Mouse (Mus musculus) cortical plate, adult 2 months (tissue): ENCODE results near the gene Gnat1. TPM values are rescaled to one million over a fixed set of nuclear protein-coding genes. Genes with fewer than 3 reads are reported as not detected.

ENCODE experiments used
- H3K27ac ChIP-seq: fragments of 200-500 bp; 2 replicates; pipeline ENCODE4 v1.5.1; 2012; ENCODE audit warnings: low read length, control low read depth, inconsistent platforms; ENCODE audit not compliant: insufficient read depth
- H3K4me1 ChIP-seq: fragments of 200-500 bp; 2 replicates; pipeline ENCODE4 v1.6.1; 2011; ENCODE audit warnings: low read length; ENCODE audit not compliant: control insufficient read depth, insufficient read depth
- H3K4me3 ChIP-seq: fragments of 200-500 bp; 2 replicates; pipeline ENCODE4 v1.5.1; 2011; ENCODE audit warnings: mild to moderate bottlenecking, low read length, control low read depth; ENCODE audit not compliant: insufficient read depth
- CTCF ChIP-seq: fragments of 200-500 bp; IDR thresholded peaks from 2 replicates; pipeline ENCODE4 v1.5.1; 2011; ENCODE audit warnings: mild to moderate bottlenecking, control low read depth, low read length; ENCODE audit not compliant: insufficient read depth; ENCODE audit errors: extremely low read depth
- POLR2A ChIP-seq: fragments of 200-500 bp; IDR thresholded peaks from 2 replicates; pipeline ENCODE4 v1.6.1; 2011; ENCODE audit warnings: mild to moderate bottlenecking, low read length, control low read depth; ENCODE audit not compliant: insufficient read depth; ENCODE audit errors: extremely low read depth
- polyA plus RNA-seq: library from polyadenylated mRNA; depleted of rRNA; stranded (reverse); fragments of >200 nt; gene quantifications from 2 replicates; pipeline ENCODE4 v1.2.3, GENCODE M21; 2012; rRNA removed

The Gnat1 gene
- polyA plus RNA-seq: 0.40 and 0.42 TPM in 2 replicates

DNA sequence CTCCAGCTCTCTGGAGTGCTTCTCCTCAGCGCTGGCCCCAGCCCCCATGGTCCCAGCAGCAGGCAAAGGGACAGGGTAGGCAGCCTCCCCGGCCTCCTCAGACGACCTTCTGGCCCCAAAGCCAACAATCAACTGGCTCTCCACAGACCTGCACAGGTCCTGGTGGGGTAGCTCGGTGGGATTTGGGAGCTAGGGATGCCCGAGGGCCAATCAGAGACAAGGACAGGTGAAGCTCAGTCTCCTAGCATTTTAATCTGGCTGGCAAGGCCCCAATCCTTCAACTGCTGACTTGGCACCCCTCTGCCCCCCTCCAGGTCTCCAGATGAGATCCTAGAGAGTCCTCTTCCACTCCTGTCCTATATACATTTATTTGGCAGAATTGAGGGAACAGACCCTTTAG, at the start of gene Gnat1:
Gene Gnat1 (minus strand): TSS at position 212 of the 400 bp plus-strand sequence.
- Histone ChIP-seq H3K27ac (no peak within 1 kb of the TSS), H3K4me1 (no peaks in the 10 kb centered on the region), H3K4me3 (no peak within 1 kb of the TSS)
- TF ChIP-seq CTCF (no peak), POLR2A (no peak)

GRCm38 (mm10) chr9:107728919-107729670, 49.6 kb upstream of the Gnat1 start:
- TF ChIP-seq POLR2A: no peak
- no peak for TF ChIP-seq CTCF
- Histone ChIP-seq H3K27ac (no peak overlapping the region), H3K4me1 (no peaks in the 10 kb centered on the region), H3K4me3 (no peak overlapping the region)

GRCm38 (mm10) chr9:107727041-107727440, 47.5 kb upstream of the Gnat1 start:
- Histone ChIP-seq H3K4me3 (no peak overlapping the region), H3K27ac (no peak overlapping the region), H3K4me1 (no peaks in the 10 kb centered on the region)
- TF ChIP-seq CTCF (no peak), POLR2A (no peak)

- Histone ChIP-seq H3K27ac (no peak overlapping the region), H3K4me1 (no peaks in the 10 kb centered on the region), H3K4me3 (no peak overlapping the region)
- TF ChIP-seq POLR2A: no peak
- TF ChIP-seq CTCF: no peak
These were observed 45.3 kb upstream of the Gnat1 start for GRCm38 (mm10) chr9:107724796-107725195.

DNA sequence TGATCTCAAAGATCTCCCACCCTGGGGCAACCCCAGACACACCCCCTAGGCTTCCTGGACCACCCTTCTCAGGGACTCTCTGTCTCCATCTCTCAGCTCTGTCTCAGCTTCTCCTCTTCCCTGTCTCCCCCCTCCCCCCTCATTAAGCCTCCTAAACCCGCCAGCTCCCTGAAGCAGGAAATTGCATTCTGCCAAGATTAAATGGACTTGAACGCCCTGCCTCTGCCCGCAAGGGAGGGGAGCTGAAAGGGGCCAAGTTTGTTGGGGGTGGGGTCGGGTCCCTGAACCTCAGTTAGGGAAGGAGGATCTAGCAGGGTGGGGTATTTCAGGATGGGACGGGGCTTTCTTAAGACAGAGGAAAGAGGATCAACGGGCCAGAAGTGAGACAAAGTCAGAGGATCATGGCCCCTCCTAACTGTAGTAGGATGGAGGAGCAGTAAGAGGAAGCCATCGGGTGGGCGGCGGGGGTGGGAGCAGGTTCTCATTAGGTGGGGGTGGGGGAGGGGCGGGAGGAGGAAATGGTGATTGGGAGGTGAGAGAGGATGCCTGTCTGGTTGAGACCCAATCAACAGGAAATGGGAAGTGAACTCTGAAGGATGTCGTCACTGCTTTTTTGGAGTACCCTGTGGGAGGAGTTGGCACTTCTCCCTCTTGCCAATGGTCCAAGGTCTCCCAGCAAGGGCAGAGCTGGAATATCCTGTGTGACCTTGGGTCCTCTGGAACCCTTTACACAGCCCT, 44.5 kb upstream of the Gnat1 start:
- H3K4me3 ChIP-seq: no peak overlapping the region
- TF ChIP-seq CTCF (no peak), POLR2A (no peak)
- H3K4me1 ChIP-seq: no peaks in the 10 kb centered on the region
- H3K27ac ChIP-seq: no peak overlapping the region

DNA sequence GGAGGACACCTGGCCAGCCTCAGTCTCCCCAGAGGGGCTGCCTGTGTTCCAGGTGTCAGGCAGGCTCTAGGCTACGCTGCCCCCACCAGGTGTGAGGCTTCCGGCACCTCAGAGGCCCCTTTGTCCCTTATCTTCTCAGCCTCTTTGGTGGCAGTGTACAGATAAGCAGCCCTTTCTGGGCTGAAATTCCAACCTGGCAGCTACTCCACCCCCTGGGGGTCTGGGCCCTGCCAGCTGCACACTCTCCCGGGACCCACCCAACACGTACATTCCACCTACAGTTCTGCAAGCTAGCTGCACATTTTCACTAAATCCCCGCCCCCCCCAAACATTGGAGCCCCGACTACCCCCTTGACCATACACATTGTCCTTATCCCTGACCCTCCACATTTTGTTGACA, 43.8 kb upstream of the Gnat1 start:
- Histone ChIP-seq H3K4me1 (no peaks in the 10 kb centered on the region), H3K27ac (no peak overlapping the region), H3K4me3 (no peak overlapping the region)
- TF ChIP-seq POLR2A (no peak), CTCF (no peak)

DNA sequence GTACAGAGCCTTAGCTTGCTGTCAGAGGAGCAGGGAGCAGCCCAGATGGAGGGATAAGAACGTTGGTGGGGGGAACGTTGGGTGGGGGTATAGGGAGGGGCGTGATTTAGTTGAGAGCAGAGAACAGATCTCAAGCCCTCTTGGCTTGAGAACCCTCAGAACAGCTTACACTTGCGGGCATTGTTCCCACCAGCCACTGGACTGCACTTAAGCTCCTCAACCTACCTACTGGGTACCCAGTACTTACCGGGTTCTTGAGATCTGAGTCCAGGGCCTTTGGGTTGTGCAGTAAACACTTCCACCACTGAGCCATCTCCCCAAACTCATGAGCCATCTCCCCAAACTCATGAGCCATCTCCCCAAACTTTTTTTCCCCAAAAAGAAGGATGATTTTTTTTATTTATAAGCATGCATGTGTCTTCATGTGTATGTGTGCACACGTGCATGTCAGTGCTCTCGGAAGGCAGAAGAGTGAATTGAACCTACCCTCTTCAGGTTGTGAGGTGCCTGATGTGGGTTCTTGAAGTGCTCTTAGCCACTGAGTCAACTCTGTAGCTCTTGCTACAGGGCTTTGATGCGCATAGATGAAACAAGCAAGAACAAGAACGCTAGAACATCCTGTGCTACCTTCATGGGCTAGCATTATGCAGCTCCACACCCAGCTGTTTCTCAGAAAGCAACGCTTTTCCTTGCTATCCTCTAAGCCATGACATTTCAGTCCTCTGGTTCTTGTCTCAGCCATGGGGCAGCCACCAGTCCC, 39.4 kb upstream of the Gnat1 start:
- no peak overlapping the region for H3K27ac ChIP-seq
- no peak overlapping the region for H3K4me3 ChIP-seq
- H3K4me1 ChIP-seq: no peaks in the 10 kb centered on the region
- no peak for TF ChIP-seq POLR2A
- no peak for TF ChIP-seq CTCF

- TF ChIP-seq CTCF (no peak), POLR2A (no peak)
- H3K4me3 ChIP-seq: no peak overlapping the region
- no peak overlapping the region for H3K27ac ChIP-seq
- H3K4me1 ChIP-seq: no peaks in the 10 kb centered on the region
These were observed 37.4 kb upstream of the Gnat1 start for GRCm38 (mm10) chr9:107716951-107717350.

- TF ChIP-seq POLR2A: no peak
- no peak overlapping the region for H3K27ac ChIP-seq
- no peak overlapping the region for H3K4me3 ChIP-seq
- no peaks in the 10 kb centered on the region for H3K4me1 ChIP-seq
These were observed 36.1 kb upstream of the Gnat1 start for GRCm38 (mm10) chr9:107715632-107716031.
